Mouse (Mus musculus) neutrophil, adult 59 days (primary cell): ENCODE measurements around the gene Kctd15. TPM values are rescaled to one million over a fixed set of nuclear protein-coding genes. Genes with fewer than 3 reads are reported as not detected.

Source experiments
- total RNA-seq, 2 experiments: library from RNA; stranded (reverse); gene quantifications; 1 replicate in 1 of 2; 2 replicates in 1 of 2; pipeline ENCODE4 v1.2.4; 2023

The Kctd15 gene
- total RNA-seq = not detected

GRCm38 (mm10) chr7:34656632-34657031, at the start of gene Kctd15:
Gene Kctd15 (minus strand): TSS chr7:34656732.

Other genes starting within 250 kb of the Kctd15 start
- gene Chst8, start 156.0 kb upstream of the Kctd15 start, total RNA-seq = not detected